Mouse (Mus musculus) heart, embryonic 15.5 days (tissue): ENCODE results near the gene Nrsn2. TPM values are rescaled to one million over a fixed set of nuclear protein-coding genes. Genes with fewer than 3 reads are reported as not detected.

Experiments
- ATAC-seq: fragments of 200-750 bp; cut with Nextera tagmentation; replicated peaks from 2 replicates; pipeline ENCODE4 v1.8.0; 2017; ENCODE audit warnings: low read depth, moderate TSS enrichment; ENCODE audit not compliant: insufficient number of reproducible peaks, insufficient read depth, low FRiP score
- H3K27ac ChIP-seq: fragments of 300-500 bp; sonication (generic); 2 replicates; pipeline ENCODE4 v1.5.1; 2015; ENCODE audit warnings: mild to moderate bottlenecking, inconsistent platforms
- H3K27me3 ChIP-seq: fragments of 300-500 bp; sonication (generic); 2 replicates; pipeline ENCODE4 v1.6.1; 2015; ENCODE audit warnings: inconsistent platforms
- H3K36me3 ChIP-seq: fragments of 300-500 bp; sonication (generic); 2 replicates; pipeline ENCODE4 v1.6.1; 2015; ENCODE audit warnings: mild to moderate bottlenecking, inconsistent platforms
- H3K4me1 ChIP-seq: fragments of 300-500 bp; sonication (generic); replicated peaks from 2 replicates; pipeline ENCODE4 v1.6.1; 2015; ENCODE audit warnings: inconsistent platforms
- H3K4me2 ChIP-seq: fragments of 300-500 bp; sonication (generic); 2 replicates; pipeline ENCODE4 v1.6.1; 2015; ENCODE audit warnings: inconsistent platforms, mild to moderate bottlenecking, moderate library complexity
- H3K4me3 ChIP-seq: fragments of 300-500 bp; sonication (generic); 2 replicates; pipeline ENCODE4 v1.5.1; 2015; ENCODE audit warnings: mild to moderate bottlenecking, inconsistent platforms
- H3K9ac ChIP-seq: fragments of 300-500 bp; sonication (generic); 2 replicates; pipeline ENCODE4 v1.6.1; 2015; ENCODE audit warnings: mild to moderate bottlenecking, inconsistent platforms
- H3K9me3 ChIP-seq: fragments of 300-500 bp; sonication (generic); replicated peaks from 2 replicates; pipeline ENCODE4 v1.6.1; 2016; ENCODE audit warnings: inconsistent platforms
- WGBS: fragments of 180-500 bp; shearing (Covaris S2); methylation state at CpG from one replicate; pipeline ENCODE4 v1.1.7; 2015; ENCODE audit warnings: mixed read lengths; 5-methylcytosine and 5-hydroxymethylcytosine counted together
- polyA plus RNA-seq: library from polyadenylated mRNA; unstranded; fragments of >200 nt; fragmentation: Nextera tagmentation; extraction: Ambion mirVana; gene quantifications from 2 replicates; pipeline ENCODE4 v1.2.1, GENCODE M21; 2015

The Nrsn2 gene
- polyA plus RNA-seq, 1 experiment from 2014 or later = 1.6 TPM

- H3K27me3 ChIP-seq = no peaks in the 10 kb centered on the region
- 0% methylated on average over 19 of the region's 19 CpGs for WGBS
- peak overlapping the region; percentile 39; the same call in 1 of the 2 replicates for H3K9ac ChIP-seq
- H3K4me3 ChIP-seq = peak overlapping the region; percentile 45
- peaks cover 31% of the 10 kb centered on the region for H3K4me1 ChIP-seq
- peak; percentile 93 for ATAC-seq
- no peaks in the 10 kb centered on the region for H3K36me3 ChIP-seq
- H3K9me3 ChIP-seq = no peaks in the 10 kb centered on the region
- H3K4me2 ChIP-seq = peak overlapping the region; percentile 61
- peak overlapping the region; percentile 71 for H3K27ac ChIP-seq
These were observed 29.7 kb upstream of the Nrsn2 start for GRCm38 (mm10) chr2:152406126-152406525.

- Histone ChIP-seq H3K9me3 (no peaks in the 10 kb centered on the region), H3K36me3 (0 out of 2 replicates have a peak, but pooled peaks cover 4% of the 10 kb centered on the region), H3K4me3 (peak overlapping the region; percentile 87), H3K4me1 (peaks cover 30% of the 10 kb centered on the region), H3K4me2 (peak overlapping the region; percentile 89), H3K27ac (peak overlapping the region; percentile 100), H3K27me3 (no peaks in the 10 kb centered on the region), H3K9ac (peak overlapping the region; percentile 94)
- ATAC-seq = no peak
- WGBS = 2% methylated on average over 13 of the region's 13 CpGs
These were observed 22.7 kb upstream of the Nrsn2 start for GRCm38 (mm10) chr2:152399122-152399542.

GRCm38 (mm10) chr2:152398691-152399090 is 22.3 kb upstream of the Nrsn2 start:
- no peaks in the 10 kb centered on the region for H3K9me3 ChIP-seq
- H3K36me3 ChIP-seq = 0 out of 2 replicates have a peak, but pooled peaks cover 4% of the 10 kb centered on the region
- peak overlapping the region; percentile 87 for H3K4me3 ChIP-seq
- peaks cover 34% of the 10 kb centered on the region for H3K4me1 ChIP-seq
- peak overlapping the region; percentile 89 for H3K4me2 ChIP-seq
- peak overlapping the region; percentile 94 for H3K9ac ChIP-seq
- no peaks in the 10 kb centered on the region for H3K27me3 ChIP-seq
- H3K27ac ChIP-seq = peak overlapping the region; percentile 100
- peak; percentile 82 for ATAC-seq
- WGBS = 0% methylated on average over 38 of the region's 38 CpGs

- H3K4me2 ChIP-seq = peak within 1 kb of the TSS; percentile 89
- 0 out of 2 replicates have a peak, but pooled peaks cover 4% of the 10 kb centered on the region for H3K36me3 ChIP-seq
- no peaks in the 10 kb centered on the region for H3K27me3 ChIP-seq
- peaks cover 41% of the 10 kb centered on the region for H3K4me1 ChIP-seq
- no peaks in the 10 kb centered on the region for H3K9me3 ChIP-seq
- peak; percentile 68 for ATAC-seq
- H3K4me3 ChIP-seq = peak within 1 kb of the TSS; percentile 87
- H3K9ac ChIP-seq = peak within 1 kb of the TSS; percentile 94
- WGBS = under 1% methylated on average over 101 of the region's 104 CpGs
- H3K27ac ChIP-seq = peak within 1 kb of the TSS; percentile 100
These were observed 21.4 kb upstream of the Nrsn2 start, which contains the start of gene Sox12 for GRCm38 (mm10) chr2:152397680-152398435. TSS of gene Sox12 (minus strand) at chr2:152398063.

GRCm38 (mm10) chr2:152397004-152397589 is 20.7 kb upstream of the Nrsn2 start:
- Histone ChIP-seq H3K9ac (peak overlapping the region; percentile 94), H3K36me3 (0 out of 2 replicates have a peak, but pooled peaks cover 4% of the 10 kb centered on the region), H3K27ac (peak overlapping the region; percentile 100), H3K27me3 (no peaks in the 10 kb centered on the region), H3K4me2 (peak overlapping the region; percentile 89), H3K9me3 (no peaks in the 10 kb centered on the region), H3K4me1 (peaks cover 41% of the 10 kb centered on the region), H3K4me3 (peak overlapping the region; percentile 87)
- under 1% methylated on average over 73 of the region's 77 CpGs for WGBS
- ATAC-seq = no peak

- peak; percentile 58 for ATAC-seq
- peak overlapping the region; percentile 87 for H3K4me3 ChIP-seq
- peak overlapping the region; percentile 89 for H3K4me2 ChIP-seq
- no peaks in the 10 kb centered on the region for H3K9me3 ChIP-seq
- no peaks in the 10 kb centered on the region for H3K27me3 ChIP-seq
- peaks cover 41% of the 10 kb centered on the region for H3K4me1 ChIP-seq
- H3K27ac ChIP-seq = peak overlapping the region; percentile 100
- WGBS = under 1% methylated on average over 39 of the region's 46 CpGs
- peak overlapping the region; percentile 94 for H3K9ac ChIP-seq
- 0 out of 2 replicates have a peak, but pooled peaks cover 4% of the 10 kb centered on the region for H3K36me3 ChIP-seq
These were observed 19.9 kb upstream of the Nrsn2 start for GRCm38 (mm10) chr2:152396110-152397003.

GRCm38 (mm10) chr2:152395271-152395920 is 19.0 kb upstream of the Nrsn2 start:
- Histone ChIP-seq H3K4me2 (peak overlapping the region; percentile 89), H3K27ac (peak overlapping the region; percentile 100), H3K27me3 (no peaks in the 10 kb centered on the region), H3K36me3 (0 out of 2 replicates have a peak, but pooled peaks cover 4% of the 10 kb centered on the region), H3K4me1 (peaks cover 41% of the 10 kb centered on the region), H3K9me3 (no peaks in the 10 kb centered on the region), H3K9ac (peak overlapping the region; percentile 34), H3K4me3 (peak overlapping the region; percentile 87)
- 17% methylated on average over 13 of the region's 13 CpGs for WGBS
- no peak for ATAC-seq

- H3K9me3 ChIP-seq = no peaks in the 10 kb centered on the region
- H3K4me1 ChIP-seq = peaks cover 30% of the 10 kb centered on the region
- H3K27me3 ChIP-seq = no peaks in the 10 kb centered on the region
- H3K9ac ChIP-seq = 0 out of 2 replicates have a peak overlapping the region, but pooled peaks have one; percentile 9
- peak overlapping the region; percentile 100 for H3K27ac ChIP-seq
- peak overlapping the region; percentile 89 for H3K4me2 ChIP-seq
- 0 out of 2 replicates have a peak, but pooled peaks cover 4% of the 10 kb centered on the region for H3K36me3 ChIP-seq
- WGBS = 49% methylated on average over 9 of the region's 9 CpGs
- no peak for ATAC-seq
- H3K4me3 ChIP-seq = peak overlapping the region; percentile 87; the same call in 1 of the 2 replicates
These were observed 17.0 kb upstream of the Nrsn2 start for GRCm38 (mm10) chr2:152393225-152394017.

GRCm38 (mm10) chr2:152392786-152393185 is 16.3 kb upstream of the Nrsn2 start:
- Histone ChIP-seq H3K4me1 (peaks cover 29% of the 10 kb centered on the region), H3K4me2 (no peak overlapping the region), H3K27ac (no peak overlapping the region), H3K9ac (no peak overlapping the region), H3K4me3 (no peak overlapping the region), H3K36me3 (0 out of 2 replicates have a peak, but pooled peaks cover 4% of the 10 kb centered on the region), H3K9me3 (no peaks in the 10 kb centered on the region), H3K27me3 (no peaks in the 10 kb centered on the region)
- ATAC-seq = no peak
- WGBS = 16% methylated on average over 3 of the region's 3 CpGs

- H3K4me3 ChIP-seq = no peak overlapping the region
- no peaks in the 10 kb centered on the region; the same call in 1 of the 2 replicates for H3K4me1 ChIP-seq
- H3K9me3 ChIP-seq = no peaks in the 10 kb centered on the region
- ATAC-seq = no peak
- no peak overlapping the region for H3K27ac ChIP-seq
- H3K9ac ChIP-seq = no peak overlapping the region
- no peaks in the 10 kb centered on the region for H3K36me3 ChIP-seq
- WGBS = 84% methylated on average over 4 of the region's 4 CpGs
- no peaks in the 10 kb centered on the region for H3K27me3 ChIP-seq
- no peak overlapping the region for H3K4me2 ChIP-seq
These were observed 7.8 kb upstream of the Nrsn2 start for GRCm38 (mm10) chr2:152384191-152384590.
